Mouse (Mus musculus): ENCODE data around the gene Senp5.
A peak's percentile ranks its signal among the peaks of the same experiment; 100 is the strongest.
"Not testable (repeated sequence)": the region's sequence is repeated elsewhere in the genome, so short reads cannot be mapped to it uniquely, and the experiment has no call there.

Senp5 gene

DNA sequence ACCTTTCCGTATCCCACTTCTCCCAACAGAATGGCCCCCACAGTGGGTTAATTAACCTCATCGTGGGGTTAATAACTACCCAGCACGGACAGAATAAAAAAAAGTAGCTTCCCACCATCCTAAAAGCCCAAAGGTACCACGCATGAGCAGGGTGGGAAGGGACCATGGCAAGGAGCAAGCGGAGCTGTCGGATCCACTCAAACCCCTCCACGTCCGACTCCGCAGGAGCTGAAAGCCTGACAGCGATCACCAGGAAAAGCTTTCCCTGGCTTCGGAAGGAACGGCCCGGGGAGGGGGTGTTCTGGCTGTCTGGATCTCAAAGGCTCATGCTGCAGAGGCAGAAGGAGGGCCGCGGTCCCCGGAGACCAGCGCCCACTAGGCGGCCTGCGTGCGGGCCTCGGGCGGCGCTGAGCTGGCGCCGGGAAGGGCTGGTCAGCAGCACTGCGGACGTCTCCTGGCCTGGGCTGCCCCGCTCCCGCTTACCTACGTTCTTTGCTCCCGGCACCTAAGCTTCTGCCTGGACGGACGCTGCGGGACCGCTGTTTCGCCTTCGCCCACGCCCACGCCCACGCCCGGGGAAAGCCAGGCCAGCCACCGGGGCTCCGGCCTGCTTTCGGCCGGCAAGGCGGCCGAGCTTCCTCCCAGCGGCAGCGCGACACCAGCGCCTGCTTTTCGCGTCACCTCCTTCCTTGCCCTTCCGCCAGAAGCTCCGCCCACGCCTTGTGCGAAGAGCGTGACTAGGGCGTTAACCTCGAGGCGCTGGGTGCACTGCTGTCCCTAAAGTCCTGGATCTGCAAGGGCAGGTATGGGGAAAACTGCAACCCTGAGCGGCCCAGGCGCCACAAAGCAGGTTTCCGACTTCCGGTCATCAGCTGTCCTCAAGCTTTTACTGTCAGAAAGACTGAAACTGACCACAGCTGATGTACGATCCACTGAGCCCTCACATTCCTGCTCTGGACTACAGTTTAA is at the start of gene Senp5:
Gene Senp5, minus strand, starts transcription at position 779 of the 969 bp plus-strand sequence.
- DNase-seq (ENCODE audit: low read depth, low spot score): peak; percentile 94

GRCm38 (mm10) chr16:32042367-32042766 is 39.3 kb upstream of the Senp5 start:
- no peak for DNase-seq (ENCODE audit: low read depth, low spot score)

DNA sequence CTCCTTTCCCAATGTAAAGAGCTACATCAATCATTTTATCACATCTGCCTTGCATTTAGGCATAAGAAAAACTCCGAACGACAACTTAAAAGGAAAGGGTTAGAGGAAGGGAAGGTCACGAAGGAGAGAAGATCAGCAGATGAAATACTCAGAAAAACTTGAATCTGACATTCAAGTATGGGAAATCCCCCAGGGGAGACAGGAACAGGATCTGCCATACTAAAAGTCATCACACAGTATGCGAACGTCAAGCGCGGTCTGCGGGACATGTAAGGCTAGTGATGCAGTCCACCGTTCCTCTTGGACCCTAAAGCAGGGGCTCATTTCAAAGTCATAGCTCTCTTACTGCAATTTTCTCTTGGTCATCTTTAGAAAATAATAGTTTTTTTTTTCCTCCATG is 16.6 kb upstream of the Senp5 start:
- DNase-seq (ENCODE audit: low read depth, low spot score): no peak

- DNase-seq (ENCODE audit: low read depth, low spot score): no peak
Observed at GRCm38 (mm10) chr16:32010330-32010729, 7.2 kb upstream of the Senp5 start.

DNA sequence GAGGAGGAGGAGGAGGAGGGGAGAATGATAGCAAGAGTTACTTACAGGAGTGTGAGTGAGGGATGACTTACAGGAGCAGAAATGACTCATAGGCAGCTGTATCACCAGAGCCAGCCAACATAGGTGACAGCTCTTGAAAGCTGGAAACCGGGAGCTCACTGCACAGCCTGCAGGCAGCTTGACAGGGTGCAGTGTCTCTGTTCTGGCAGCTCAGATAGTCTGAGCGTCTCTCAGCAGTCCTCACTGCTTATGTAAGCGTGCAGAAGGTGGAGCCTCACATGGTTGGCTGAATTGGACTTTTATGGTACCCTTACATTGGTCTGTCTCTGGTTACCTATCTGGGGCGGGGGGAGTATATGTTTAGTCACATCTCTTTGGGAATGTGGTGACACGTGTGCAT is 6.8 kb upstream of the Senp5 start:
- DNase-seq (ENCODE audit: low read depth, low spot score): peak; percentile 18

DNA sequence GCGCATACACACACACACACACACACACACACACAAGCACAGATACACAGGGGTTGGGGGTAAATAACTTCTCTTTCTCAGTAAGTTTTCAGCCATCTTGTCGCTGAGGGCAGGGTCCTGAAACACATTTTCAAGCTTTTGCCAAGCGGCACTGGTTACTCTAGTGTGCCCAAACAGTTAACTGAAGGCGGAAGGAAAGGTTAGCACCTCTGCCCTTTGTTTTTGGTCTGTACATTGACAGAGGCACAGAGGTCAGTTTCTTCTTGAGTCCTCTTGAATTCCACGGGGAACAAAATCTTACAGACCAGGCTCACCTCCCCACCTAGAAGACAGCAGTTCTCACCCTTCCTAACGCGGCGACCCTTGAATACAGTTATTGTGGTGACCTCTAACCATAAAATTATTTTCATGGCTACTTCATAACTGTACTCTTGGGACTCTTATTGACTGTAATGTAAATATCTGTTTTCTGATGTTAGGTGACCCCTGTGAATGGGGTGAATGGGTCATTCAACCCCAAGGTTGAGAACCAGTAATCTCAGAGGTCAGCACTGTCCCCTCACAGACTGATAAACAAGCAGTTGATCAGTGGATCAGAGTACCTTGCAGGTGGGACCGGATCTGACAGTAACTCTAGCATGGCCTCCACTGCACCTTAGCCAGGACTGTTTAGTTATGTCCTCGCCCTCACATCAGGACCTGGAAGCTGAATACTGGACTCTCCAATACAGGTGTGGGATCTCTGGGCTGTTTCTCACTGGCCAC is 5.6 kb upstream of the Senp5 start:
- DNase-seq (ENCODE audit: low read depth, low spot score): no peak

GRCm38 (mm10) chr16:32004731-32005130 is 1.6 kb upstream of the Senp5 start:
- no peak for DNase-seq (ENCODE audit: low read depth, low spot score)

DNA sequence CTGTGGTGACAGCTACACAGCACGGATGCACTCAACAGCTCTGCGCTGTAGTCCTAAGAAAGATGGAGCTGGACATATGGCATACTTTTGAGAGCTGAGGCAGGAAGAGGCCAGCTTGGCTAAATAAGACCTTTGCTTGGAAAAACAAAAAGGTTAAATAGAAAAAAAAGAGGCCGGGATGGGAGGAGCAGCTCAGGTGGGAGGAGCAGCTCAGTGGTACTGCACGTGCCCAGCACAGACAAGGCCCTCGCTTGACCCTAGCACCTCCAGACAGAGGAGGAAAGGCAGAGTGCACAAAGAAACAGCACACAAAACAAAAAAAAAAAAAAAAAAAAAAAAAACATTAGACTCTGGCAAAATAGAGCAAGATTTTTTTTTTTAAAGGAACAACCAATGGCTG is 6.7 kb downstream of the Senp5 start:
- DNase-seq (ENCODE audit: low read depth, low spot score): no peak

GRCm38 (mm10) chr16:31993946-31994345 is 9.1 kb downstream of the Senp5 start:
- DNase-seq (ENCODE audit: low read depth, low spot score): no peak

DNA sequence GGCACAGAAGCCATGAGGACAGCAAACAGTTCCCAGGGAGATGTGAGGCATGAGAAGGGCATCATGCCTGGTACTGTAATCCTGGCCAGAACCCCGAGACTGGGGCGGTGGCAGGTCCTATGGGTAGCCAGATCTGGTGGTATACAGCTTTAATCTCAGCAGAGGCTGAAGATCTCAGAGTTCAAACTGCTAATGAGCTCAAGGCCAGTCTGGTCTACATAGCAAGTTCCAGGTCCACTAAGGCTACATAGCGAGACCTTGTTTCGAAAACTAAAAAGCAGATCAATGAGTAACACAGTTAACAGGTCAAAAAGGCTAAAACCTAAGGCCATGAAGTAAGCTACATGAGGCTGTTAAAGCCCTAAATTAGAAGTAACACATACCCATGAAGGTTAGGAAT is 9.9 kb downstream of the Senp5 start:
- DNase-seq (ENCODE audit: low read depth, low spot score): no peak

DNA sequence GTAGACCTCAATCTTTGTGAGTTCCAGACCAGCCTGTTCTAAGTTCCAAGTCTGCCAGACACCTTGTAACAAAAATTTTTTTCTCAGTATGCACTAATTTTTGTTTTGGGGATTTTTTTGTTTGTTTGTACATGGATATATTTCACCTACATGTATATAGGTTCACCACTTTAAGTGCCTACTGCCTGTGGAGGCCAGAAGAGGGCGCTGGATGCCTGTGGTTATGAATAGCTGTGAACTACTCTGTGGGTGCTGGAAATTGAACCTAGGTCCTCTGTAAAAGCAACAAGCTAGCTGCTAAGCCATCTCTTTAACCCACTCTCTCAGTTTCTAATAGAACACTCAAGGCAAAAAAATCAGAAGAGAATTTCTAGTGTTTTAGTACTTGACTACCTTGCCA is 11.0 kb downstream of the Senp5 start:
- DNase-seq (ENCODE audit: low read depth, low spot score): peak; percentile 54

DNA sequence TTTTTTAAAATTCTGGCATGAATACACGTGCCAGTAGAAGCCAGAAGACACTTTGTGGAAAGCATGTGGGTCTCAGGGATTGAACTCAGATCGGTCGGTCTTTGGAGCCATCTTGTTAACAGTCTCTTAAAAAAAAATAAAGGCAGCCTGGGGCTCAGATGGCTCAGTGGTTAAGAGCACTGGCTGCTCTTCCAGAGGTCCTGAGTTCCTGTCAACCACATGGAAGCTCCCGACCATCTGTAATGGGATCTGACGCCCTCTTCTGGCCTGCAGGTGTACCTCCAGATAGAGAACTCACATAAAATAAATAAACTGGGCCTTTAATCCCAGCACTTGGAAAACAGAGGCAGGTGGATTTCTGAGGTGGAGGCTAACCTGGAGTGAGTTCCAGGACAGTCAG is 22.1 kb downstream of the Senp5 start:
- peak; percentile 82 for DNase-seq (ENCODE audit: low read depth, low spot score)

DNA sequence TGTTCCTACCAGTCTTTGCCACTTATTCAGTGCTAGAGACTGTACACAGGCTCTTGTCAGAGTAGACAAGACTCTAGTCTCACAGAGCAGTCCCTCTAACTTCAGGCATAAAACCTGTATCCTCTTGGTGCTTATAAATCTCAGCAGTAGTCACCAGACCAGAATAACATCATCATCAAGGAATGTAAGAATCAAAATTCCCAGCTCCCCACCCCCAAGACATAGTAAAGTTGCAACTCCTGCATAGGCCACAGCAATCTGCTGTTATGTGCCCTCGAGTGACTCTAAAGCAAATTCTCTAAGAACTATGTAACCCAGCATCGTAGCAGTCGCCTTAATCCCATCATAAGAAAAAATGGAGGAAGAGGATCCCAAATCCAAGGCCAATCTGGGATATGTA is 23.6 kb downstream of the Senp5 start:
- DNase-seq (ENCODE audit: low read depth, low spot score): no peak

DNA sequence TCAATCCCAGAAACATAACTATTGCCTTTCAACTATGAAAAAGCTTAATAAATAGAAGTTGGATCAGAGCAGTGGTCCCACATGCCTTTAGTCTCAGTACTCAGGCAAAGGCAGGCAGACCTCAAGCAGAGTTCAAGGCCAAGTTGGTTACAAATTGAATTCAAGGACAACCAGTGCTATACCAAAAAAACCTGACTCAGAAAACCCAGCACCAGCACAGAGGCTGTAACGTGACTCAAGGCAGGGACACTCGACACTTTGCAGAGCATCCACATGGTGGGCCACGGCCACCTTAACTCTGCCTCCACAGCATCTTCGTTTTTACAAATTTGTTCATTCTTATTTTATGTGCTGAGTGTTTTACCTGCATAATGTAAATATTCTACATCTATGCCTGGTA is 27.8 kb downstream of the Senp5 start:
- DNase-seq (ENCODE audit: low read depth, low spot score): no peak

DNA sequence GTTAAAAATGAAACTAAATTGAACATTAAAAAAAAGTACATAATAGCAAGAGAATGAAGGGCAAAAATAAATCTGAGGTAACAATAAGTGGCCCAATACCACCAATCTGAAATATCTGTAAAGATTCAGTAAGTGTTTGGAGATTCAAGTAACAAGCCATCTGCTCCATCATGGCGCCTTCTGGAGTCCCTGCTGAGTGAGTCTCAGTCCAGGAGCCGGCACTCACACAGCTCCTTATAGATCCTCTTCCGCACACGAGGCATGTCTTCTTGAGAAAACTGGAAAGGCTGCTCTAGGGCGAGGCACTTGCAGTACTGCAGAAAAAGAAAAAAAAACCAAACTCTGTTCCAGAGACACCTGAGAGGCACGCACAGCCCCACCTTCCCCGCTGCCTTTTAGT is 39.9 kb downstream of the Senp5 start:
- no peak for DNase-seq (ENCODE audit: low read depth, low spot score)

GRCm38 (mm10) chr16:31948345-31948774 is 54.7 kb downstream of the Senp5 start, which contains the start of the genes 0610012G03Rik and Ncbp2:
0610012G03Rik (minus strand) TSS chr16:31948494.
Ncbp2 (plus strand) TSS chr16:31948513.
- DNase-seq (ENCODE audit: low read depth, low spot score): peak; percentile 93

DNA sequence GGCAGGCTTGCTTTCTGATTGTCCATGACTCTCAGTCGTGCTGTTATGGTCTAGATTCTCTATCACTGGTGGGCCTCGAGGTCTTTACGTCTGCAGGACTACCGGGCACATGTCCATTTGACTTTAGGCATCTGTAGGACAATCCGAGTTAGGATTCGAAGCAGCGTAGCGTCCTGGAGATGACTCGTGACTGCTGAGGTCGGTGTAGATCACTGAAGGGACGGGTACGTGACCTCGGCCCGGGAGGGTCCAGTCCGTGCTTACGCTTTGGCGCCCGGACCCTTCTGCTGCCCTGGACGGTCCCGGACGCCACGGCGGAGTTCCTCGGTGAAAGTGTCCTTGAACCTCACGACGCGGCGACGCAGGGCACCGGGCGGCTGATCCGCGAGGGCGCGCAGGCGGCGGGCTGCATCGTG is 55.2 kb downstream of the Senp5 start:
- no peak for DNase-seq (ENCODE audit: low read depth, low spot score)

DNA sequence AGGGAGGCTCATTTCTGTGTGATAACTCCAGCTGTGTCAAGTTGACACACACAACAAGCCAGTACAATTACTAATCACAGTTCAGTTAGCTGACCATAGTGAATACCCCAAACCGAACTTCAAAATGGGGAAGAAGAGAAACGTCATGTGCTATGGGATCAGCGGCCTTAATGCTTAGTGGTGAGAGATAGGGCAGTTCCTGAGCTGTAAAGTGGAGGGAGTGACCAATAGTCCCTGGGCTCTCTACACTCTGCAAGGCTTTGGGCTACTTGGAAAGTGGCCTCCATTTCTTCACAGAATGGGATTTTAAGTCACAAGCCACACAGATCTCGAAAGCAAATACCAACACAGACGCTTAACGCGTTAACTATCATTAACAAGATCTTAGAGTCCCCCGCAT is 55.8 kb downstream of the Senp5 start:
- DNase-seq (ENCODE audit: low read depth, low spot score): no peak

- DNase-seq (ENCODE audit: low read depth, low spot score): not testable (repeated sequence)
Observed at GRCm38 (mm10) chr16:31945986-31946385, 57.1 kb downstream of the Senp5 start.

GRCm38 (mm10) chr16:31945372-31945771 is 57.7 kb downstream of the Senp5 start:
- no peak for DNase-seq (ENCODE audit: low read depth, low spot score)

GRCm38 (mm10) chr16:31944698-31945255 is 58.3 kb downstream of the Senp5 start:
- DNase-seq (ENCODE audit: low read depth, low spot score): no peak

DNA sequence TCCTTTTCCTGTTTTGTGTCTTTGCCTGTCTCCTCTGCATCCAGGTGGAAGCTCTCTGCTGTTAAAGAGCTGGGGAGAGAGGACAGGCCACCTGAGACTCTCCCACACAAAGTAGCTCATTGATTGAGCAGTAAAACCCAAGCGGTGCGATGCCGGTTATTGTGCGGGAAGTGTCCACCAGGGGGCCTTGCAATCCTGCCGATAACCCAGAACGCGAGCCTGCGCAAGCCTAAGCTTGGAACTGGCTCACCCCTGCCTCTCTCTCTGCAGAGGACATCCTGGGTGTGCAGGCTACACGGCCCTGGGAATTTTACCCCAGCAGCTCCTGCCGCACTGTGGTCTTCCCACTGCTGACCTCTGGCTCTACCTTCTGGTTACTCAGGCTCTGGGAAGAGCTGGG is 59.1 kb downstream of the Senp5 start:
- DNase-seq (ENCODE audit: low read depth, low spot score): peak; percentile 78

All from ES-CJ7 (cell line).